Mouse (Mus musculus) urinary bladder, postnatal 14 days (tissue): ENCODE results near the gene Relt.

Experiments
- DNase-seq: peaks from one replicate; pipeline ENCODE4 v3.0.0; 2021; ENCODE audit warnings: low spot score

Relt gene

DNA sequence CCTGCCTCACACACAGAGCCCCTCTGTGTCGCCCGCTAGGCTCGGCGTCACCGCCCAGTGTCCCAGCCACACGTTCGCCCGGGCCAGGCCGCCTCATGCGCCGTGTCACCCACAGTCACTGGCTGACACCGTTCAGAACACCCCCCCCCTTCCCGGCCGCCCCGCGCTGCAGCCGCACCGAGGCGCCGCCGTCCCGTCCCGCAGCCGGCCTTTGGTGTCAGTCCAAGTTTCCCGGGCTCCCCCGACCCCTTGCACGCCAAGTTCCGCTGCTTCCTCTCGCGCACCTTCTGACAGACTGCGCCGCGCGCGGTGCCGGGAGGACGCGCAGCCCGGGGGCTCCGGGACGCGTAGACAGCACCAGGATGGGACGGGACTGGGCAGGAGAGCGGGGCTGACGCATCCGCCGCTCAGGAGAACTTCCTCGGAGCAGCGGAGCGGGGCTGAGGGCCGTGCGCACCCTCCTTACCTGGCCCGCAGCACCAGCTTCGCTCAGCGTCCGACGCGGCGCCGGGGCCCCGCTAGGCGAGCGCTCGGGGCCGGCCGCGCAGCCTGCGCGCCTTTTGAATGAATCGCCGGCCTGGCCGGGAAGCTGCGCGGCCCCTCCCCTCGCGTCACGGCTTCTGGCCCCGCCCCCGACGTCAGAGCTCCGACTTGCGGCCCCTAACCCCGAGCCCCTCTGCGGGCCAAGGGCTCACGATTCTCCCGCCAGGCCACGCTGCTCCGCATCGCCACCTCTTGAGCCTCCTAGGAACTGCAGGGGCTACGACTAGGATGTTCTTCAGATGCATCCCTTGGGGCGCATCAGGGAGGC is at the start of gene Relt:
Gene Relt (minus strand): TSS at position 619 of the 811 bp plus-strand sequence.
- DNase-seq = peak; percentile 93

DNA sequence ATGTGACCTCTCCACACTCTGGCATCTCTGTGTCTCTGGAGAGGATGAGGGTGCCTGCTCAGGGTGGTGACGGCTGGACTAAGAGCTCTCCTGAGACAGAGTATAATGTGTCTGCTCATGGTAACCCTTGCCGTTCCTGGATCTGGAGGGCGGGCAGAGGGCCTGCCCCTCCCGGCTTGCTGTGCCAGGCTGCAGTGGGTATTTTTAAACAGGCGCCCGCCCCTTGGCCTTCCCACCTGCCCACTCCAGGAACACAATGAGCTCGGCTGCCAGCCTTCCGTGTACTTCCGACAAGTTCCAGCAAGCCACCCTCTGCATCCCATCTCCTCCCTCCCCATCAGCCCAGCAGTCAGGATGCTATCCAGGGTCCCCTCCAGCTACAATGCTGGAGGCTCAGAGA is 48.5 kb upstream of the Relt start:
- no peak for DNase-seq

DNA sequence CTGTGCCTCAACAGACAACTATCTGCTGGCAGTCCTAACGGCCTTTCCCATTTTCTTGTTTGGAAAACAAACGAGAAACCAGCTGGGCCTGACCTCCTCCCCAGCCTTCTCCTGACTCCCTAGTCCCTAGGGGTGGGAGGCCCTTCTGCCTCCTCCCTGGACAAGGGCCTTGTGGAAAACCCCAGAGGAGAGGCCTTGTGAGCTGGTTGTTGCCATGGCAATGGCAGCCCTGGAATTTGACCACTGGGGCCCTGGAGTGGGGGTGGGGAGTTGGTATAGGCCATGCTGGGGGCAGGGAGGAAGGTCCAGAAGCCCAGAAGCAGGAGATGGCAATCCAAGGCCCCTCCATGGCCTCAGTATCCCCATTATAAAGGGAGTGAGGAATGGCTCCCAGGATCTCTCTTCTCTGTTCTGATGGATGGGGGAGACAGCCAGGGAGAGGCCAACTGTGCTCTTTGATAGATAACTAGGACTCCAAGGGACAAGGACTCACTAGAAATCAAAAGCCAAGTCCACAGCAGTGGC is 48.1 kb upstream of the Relt start:
- DNase-seq = no peak

DNA sequence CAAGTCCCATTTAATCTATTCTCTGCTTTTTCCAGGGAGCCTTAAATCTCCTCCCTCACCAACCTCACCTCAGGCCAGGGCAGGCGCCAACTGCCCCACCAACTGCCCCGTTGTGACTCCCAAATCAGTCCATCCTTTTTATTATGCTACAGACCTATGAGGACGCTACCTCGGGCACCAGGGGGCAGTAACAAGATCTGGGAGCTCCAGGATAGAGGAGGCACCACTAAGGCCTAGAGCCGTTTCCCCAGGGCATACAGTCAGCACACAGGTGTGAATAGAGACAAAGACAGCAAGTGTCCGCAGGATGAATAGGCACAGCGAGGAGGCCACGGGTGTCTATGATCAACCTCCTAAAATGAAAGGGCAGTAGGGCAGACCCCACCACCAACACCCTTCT is 45.3 kb upstream of the Relt start:
- peak; percentile 58 for DNase-seq

DNA sequence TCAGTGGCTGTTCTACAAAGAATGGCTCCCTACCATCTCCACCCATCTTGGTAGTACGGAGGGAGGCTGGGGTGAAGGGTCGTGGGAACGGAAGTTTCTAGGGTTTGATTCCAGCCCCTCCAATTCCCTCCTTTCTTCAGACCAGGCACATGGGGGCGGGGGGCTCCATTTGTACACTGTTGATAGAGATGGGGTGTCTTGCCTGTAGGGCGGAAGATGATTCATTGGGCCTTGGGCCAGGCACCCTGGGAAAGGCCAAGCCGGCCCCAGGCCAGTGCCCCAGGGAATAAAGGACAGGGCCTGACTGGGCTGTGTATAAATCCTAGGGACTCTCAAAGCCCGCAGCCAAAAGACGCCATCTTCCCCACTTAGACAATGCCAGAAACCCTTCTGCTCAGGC is 44.8 kb upstream of the Relt start:
- no peak for DNase-seq

DNA sequence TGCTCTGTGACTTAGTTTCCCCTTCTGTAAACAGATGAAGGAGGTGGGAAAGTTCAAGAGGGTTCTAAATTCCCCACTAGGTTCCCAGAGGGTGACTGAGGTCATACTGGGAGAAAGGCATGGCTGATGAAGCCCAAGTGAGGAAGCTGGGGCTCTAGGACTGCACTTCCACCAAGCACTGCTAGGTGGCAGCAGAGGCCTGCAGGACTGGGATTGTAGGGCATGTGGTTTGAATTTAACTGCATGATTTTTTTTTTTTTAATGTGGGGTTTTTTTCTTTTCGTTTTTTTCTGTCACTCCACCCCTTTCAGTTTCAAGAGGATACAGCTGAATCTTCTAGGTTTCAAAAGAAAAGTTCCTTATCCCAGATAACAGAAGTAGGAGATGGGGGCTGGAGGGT is 44.0 kb upstream of the Relt start:
- peak; percentile 85 for DNase-seq

DNA sequence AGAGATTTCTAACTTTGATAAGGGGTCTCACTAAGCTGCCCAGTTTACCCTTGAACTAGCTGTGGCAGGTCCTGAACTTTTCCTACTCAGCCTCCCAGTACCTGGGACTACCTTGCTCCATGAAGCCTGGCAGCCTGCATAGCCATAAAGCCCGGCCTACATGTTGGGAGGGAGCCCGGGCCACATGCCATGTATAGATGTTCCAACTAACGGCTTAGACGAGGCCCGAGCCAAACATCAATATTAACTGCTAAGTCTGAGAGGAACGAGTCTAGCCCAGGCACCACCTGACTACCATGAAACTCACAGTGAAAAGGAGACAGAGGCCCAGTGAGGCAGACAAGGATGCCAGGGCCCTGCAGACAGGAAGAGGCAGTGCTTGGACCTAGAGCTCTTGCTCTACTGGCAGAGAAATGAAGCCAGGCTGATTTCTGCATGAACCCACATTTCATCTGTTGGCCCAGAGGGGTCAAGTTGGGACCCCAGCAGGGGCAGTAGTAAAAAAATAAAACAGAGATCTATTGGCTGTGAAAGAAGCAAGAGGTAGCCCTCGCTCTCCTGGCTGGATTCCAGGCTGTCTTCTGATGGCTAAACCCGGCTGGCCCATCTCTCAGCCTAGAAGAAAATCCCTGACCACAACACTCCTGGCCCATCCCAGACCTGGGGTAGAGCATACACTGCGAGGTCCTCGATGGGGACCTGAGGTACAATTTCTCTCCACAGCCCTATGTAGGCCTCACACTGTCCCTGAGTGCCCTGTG is 43.0 kb upstream of the Relt start:
- no peak for DNase-seq

DNA sequence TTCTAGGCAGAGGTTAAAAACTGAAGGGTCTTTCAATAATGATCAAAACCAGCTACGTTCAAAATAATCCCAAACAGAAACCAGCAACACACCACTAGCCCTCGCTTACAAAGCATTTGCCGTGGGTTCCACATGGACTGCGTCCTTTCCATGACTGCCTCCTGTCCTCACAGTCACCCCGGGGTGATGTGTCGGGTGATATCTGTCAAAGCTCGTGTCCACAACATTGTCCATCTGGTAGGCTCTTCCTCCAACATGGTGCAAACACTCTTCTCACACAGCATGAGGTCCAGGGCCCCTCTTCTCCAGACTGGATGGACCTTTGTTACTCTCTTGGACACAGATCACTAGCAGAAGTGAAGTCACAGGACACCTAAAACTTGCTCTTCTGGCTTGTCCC is 41.8 kb upstream of the Relt start:
- no peak for DNase-seq

DNA sequence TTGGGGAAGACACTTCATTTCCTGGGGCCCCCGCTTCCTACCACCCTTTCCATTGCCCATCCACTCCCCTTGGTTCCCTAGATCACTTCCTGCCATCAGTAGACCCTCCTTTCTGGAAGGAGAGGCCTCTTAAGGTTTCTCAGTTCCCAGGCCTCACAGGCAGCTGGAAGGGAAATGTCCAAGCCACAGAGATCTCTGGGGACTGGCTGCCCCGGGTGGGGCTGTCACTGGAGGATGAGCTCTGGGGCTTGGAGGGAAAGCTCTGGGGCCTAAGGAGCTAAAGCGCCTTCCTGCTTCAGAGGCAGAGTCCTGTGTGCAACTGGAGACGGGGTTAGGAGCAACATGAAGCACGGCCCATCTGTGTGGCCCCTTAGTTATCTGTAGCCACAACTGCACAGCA is 41.4 kb upstream of the Relt start:
- no peak for DNase-seq

DNA sequence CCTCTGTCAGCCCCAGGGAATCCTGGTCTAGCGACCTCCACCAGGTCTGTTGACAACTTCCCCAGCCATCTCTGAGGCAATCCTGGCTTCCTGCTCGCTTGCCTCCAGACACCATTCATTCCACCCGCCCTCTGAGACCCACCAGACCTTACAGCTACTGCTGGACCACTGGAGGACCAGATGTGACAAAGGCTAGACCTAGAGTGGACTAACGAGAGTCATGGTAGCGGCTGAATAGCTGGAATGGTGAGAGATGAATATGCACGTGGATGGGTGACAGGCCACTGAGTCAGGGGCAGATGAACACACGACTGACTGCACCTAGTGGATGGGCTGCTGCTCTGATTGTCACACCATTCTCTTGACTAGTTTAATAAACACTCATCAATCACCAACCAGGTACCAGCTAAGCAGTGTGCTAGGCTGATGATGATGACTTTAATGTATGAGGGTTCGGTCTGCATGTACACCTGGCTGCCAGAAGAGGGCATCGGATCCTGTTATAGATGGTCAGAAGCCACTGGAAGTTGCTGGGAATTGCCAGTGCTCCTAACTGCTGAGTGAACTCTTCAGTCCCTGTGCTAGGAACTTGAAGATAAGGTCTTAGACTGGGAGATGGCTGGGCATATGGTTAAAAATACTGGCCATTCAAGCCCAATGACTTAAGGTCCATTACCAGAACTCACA is 39.3 kb upstream of the Relt start:
- DNase-seq = no peak

DNA sequence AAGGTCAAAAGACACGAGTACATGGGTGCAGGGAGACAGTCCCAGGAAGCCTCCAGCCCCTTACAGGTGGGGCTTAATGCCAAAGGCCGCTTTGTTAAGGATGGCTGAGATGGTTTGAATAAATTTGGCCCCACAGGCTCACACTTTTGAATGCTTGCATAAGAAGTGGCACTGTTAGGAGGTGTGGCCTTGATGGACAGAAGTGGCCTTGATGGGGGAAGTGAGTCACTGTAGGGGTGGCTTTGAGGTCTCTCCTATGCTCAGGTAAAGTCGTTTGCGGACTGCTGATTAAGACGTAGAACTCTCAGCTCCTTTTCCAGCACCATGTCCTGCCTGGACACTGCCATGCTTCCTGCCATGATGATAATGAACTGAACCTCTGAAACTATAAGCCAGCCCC is 34.6 kb upstream of the Relt start:
- DNase-seq = no peak

DNA sequence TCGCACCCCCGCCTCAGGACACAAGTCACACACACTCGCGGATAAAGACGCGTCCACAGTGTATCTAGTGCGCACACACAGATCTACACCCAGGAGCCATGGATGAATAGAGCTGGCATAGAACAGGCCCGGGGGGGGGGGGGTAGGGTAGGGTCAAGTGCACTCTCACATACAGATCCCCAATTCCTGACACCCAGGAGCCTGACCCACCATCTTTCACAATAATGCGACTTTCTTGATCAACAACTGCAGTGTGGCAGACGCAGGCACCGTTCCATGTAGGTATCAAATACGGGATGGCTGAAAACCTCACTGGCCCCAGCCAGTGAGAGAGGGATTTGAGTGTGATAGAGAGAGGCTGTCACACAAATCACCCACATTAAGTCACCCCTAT is 31.6 kb upstream of the Relt start:
- DNase-seq = no peak

DNA sequence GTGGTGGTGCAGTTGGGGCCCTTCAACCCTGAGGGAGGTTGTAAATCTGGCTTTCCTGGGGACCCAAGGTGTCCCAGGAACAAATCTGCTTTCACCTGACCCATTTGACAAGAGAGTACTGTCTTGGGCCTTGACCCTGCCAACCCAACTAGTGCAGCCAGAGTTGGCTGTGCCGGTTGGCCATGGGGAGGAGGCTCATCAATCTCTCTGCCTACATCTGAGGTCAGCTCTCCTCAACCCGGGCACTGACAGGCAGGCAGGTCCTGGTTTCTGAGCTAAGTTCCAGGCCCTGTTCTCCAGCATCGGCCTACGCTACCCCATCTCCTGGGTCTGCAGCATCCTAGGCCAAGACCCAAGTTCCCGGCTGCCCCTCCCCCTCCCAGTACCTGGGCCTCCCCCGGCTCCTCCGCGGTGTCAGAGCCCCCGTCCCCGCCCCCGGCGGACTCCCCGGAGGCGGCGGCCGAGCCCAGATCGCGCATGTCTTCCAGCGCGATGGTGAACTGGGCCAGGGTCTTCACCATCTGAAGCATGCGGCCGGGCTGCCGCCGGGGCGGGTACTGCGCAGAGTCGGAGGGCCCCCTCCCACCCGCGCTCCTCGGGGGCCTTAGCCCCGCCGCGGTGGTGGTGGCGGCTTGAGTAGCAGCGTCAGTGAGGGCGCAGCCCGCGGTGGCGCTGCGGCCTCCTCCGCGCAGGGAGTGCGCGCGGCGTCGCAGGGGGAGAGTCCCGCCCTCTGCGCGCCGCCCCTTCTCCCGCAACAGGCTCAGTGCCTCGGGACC is 31.0 kb upstream of the Relt start:
- DNase-seq = no peak

DNA sequence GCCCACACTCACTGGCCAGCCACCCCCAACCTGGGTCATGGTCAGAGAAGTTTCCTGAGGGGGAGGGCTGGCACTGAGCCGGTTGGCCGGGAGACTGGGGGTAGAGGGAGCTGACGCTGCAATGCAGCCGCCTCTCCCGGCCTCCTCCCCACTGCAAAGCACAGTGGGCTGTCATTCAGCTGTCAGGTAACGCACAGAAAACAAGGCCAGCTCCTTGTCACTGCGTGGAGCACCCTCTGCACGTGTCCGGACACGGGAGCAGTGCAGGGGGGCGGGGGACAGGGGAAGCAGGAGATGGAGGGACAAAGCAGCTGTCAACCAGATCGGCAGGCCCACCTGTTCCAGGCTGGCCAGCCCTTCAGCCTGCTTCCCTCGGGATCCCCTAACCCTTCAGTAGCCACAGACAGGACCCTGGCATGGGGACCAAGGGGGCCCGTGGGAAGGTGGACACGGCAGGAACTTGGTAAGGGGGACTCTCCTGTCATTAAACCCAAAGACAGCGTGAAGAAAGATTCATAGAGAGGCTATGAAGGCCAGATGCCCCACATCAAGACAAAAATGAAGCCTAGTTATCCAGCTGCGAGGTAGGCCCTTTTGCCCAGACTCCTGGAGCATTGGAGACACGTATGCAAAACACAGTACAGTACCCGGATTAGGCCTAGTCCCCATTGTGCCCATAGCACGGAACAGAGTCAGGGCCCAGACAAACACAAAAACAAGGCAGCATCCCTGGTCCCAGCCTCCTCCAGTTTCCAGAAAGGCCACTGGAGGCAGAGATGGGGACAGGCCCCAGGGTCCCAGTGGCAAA is 30.2 kb upstream of the Relt start:
- no peak for DNase-seq

DNA sequence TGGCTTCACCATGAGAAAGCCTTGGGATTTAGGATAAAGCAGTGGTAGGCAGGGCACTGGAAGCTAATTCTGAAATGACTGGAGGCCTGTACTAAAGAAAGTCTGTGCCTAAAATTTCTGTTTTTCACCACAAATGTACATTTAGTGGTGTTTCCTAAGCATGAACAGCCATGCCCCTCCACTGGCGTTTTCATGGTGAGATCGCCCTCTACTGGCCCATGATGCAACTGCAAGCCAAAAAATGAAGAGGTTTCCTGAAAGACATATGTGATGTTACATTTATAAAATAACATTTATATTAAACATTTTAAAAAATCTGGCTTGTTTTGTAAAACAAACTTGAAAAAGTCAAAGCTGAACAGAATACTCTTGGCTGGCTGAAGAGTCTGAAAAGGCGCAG is 23.3 kb upstream of the Relt start:
- DNase-seq = peak; percentile 44

DNA sequence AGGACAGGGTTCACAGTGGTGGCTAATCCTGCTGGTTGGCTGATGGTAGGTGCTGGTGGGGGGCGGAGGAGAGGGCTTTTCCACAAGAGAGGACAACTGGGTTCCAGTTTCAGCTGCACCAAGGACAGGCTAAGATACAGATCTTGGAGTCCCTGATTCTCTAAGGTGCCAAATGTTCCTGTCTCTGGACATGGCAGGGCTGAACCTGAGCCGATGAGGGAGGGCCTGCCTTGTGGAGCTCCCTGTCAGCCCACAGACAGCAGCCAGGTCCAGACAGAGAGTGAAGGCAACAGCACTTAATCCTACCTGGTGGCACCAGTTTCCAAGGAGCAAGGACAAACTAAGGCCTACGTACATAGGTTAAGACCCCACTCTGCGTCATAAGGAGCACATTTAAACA is 21.2 kb upstream of the Relt start:
- no peak for DNase-seq

DNA sequence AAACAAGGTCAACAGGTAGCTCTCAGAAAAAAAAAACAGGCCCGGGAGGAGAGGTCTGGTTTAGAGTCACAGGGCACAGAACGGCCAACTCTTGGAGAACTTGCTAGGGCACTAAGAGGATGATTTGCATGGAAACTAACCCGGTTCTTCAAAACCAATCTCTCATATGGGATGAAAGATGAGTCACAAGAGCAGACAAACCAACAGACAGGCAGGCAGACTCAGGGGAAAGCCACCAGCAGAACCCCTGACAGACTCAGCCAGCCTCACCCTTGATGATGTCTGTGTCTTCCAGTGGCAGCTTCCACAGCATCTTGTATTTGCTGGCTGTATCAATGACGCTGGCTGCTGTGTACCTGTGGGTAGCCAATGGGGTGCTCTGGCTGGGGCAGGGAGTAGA is 18.7 kb upstream of the Relt start:
- no peak for DNase-seq

DNA sequence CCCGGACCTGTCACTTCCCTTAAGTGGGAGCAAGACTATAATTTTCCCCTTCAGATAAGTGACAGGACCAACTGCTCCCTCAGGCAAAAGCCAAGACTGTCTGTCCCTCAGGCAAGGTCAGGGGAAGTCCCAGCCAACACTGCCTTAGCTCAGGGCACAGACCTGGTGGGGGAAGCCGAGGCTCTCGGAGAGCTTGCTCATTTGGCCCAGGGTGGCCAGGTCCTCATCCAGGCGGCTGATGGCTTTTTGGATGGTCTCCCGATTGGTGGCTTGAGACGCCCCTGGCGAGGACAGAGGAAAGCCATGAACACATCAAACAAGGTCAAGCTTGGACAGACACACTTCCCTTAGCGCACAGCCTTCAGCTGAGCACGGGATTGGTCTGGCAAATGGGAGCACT is 18.3 kb upstream of the Relt start:
- no peak for DNase-seq

DNA sequence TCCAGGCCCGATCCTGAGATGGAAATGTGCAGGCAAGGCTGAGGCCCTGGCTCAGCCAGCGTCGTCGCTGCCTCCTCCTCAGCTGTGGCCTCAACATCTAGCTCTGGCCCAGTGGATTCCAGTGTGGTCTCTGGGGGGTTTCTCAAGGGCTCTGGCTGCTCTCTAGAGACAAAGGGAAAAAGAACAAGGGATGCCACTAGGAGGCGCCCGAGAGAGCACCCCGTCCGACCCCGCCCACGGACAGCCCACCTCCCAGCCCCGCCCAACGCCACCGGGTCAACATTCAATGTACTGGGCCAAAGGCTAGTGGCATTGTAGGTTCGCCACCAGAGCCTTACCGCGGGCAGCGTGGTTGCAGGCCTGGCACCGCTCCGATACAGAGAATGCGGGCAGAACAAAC is 16.3 kb upstream of the Relt start:
- peak; percentile 84 for DNase-seq

DNA sequence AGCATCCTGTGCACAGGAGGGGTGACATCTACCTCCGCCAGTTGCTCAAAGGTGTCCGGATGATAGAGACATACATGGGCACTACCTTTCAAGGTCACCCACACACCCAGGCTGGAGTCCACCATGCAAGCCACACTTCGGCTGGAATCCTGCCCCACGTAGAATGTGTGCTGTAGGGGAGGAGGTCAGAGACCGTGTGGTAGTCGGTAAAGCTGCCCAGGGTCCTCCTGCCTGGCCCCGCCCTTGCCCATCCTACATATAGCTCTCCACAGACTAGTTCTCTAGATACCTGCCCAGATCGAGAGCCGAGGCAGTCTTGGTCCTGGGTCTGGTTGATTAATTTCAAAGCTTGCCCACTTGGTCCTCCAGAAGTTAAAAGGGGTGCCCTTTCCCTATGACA is 13.5 kb upstream of the Relt start:
- DNase-seq = no peak

DNA sequence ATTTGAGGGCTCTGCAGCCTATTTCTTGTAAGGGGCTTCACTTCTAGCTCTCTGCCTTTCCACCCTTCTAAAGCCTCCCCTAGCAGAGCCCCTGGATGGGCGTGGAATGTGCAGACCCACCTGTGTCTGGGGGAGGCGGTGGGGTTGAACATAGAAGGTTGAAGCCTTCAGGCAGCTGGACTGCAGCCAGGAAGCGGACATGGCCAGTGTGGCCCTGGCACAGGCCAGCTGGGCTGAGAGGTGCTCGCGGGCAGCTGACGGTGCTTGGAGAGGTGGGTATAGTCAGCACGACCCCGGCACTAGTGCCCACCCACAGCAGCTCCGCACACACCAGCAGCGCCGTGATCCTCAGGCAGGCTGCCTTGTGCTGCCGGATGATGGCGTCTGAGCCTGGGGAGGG is 13.0 kb upstream of the Relt start:
- DNase-seq = no peak
